Mouse (Mus musculus): ENCODE results near the gene Gphn.

DNA sequence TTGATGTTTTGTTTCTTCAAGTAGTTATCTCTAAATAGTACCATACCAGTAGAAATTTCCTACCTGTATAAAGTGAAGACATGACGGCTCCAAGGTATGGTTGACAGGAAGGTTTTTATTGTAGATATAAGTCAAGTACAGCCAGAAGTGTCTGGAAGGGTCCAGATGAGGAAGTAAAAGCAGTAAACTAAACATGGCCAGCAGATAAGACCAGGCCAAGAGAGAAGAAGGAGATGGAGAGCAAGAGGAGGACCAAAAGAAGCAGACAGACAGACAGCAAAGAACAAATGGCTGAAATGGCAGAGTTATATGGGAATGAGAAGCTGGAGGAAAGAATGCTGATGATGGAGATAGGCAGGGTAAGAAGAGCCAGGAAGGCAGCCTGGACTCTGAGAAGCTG lies 419.1 kb downstream of the Gphn start:
- TF ChIP-seq CTCF (conservative IDR thresholded peaks at IDR 0.05; ENCODE audit: insufficient read depth, insufficient read length, low read depth, low read length) (no peak), POLR2A (IDR thresholded peaks at IDR 0.05; ENCODE audit: low read depth, low read length) (no peak)

All from kidney, adult 2 months (tissue).